Mouse (Mus musculus): Measurements from ENCODE around the gene Capzb.

Gene Capzb

GRCm38 (mm10) chr4:139268242-139268641 lies 75.5 kb downstream of the Capzb start:
- DNase-seq (ENCODE audit: low spot score): no peak

GRCm38 (mm10) chr4:139270168-139270567 lies 77.5 kb downstream of the Capzb start:
- no peak for DNase-seq (ENCODE audit: low spot score)

- no peak for DNase-seq (ENCODE audit: low spot score)
Measured at GRCm38 (mm10) chr4:139271562-139271961, 78.9 kb downstream of the Capzb start.

- no peak for DNase-seq (ENCODE audit: low spot score)
Measured at GRCm38 (mm10) chr4:139272951-139273680, 80.4 kb downstream of the Capzb start.

- DNase-seq (ENCODE audit: low spot score): no peak
Measured at GRCm38 (mm10) chr4:139274573-139274972, 81.9 kb downstream of the Capzb start.

GRCm38 (mm10) chr4:139276411-139276810 lies 83.7 kb downstream of the Capzb start:
- no peak for DNase-seq (ENCODE audit: low spot score)

- DNase-seq (ENCODE audit: low spot score): no peak
Measured at GRCm38 (mm10) chr4:139280530-139280929, 87.8 kb downstream of the Capzb start.

GRCm38 (mm10) chr4:139281791-139282345 lies 89.2 kb downstream of the Capzb start:
- no peak for DNase-seq (ENCODE audit: low spot score)

GRCm38 (mm10) chr4:139282955-139283417 lies 90.3 kb downstream of the Capzb start:
- DNase-seq (ENCODE audit: low spot score): no peak

GRCm38 (mm10) chr4:139284877-139285276 lies 92.2 kb downstream of the Capzb start:
- DNase-seq (ENCODE audit: low spot score): no peak

- no peak for DNase-seq (ENCODE audit: low spot score)
Measured at GRCm38 (mm10) chr4:139286234-139286633, 93.5 kb downstream of the Capzb start.

- DNase-seq (ENCODE audit: low spot score): peak; percentile 72
Measured at GRCm38 (mm10) chr4:139287122-139287863, 94.6 kb downstream of the Capzb start.

- peak; percentile 60 for DNase-seq (ENCODE audit: low spot score)
Measured at GRCm38 (mm10) chr4:139289017-139289416, 96.3 kb downstream of the Capzb start.

GRCm38 (mm10) chr4:139291099-139291498 lies 98.4 kb downstream of the Capzb start:
- no peak for DNase-seq (ENCODE audit: low spot score)

GRCm38 (mm10) chr4:139292038-139292437 lies 99.3 kb downstream of the Capzb start:
- DNase-seq (ENCODE audit: low spot score): no peak

GRCm38 (mm10) chr4:139297566-139297965 lies 104.9 kb downstream of the Capzb start:
- no peak for DNase-seq (ENCODE audit: low spot score)

GRCm38 (mm10) chr4:139298671-139299366 lies 106.1 kb downstream of the Capzb start:
- no peak for DNase-seq (ENCODE audit: low spot score)

- no peak for DNase-seq (ENCODE audit: low spot score)
Measured at GRCm38 (mm10) chr4:139301780-139302179, 109.1 kb downstream of the Capzb start.

GRCm38 (mm10) chr4:139302241-139302640 lies 109.5 kb downstream of the Capzb start:
- no peak for DNase-seq (ENCODE audit: low spot score)

- DNase-seq (ENCODE audit: low spot score): no peak
Measured at GRCm38 (mm10) chr4:139305521-139305920, 112.8 kb downstream of the Capzb start.

- DNase-seq (ENCODE audit: low spot score): no peak
Measured at GRCm38 (mm10) chr4:139307916-139308315, 115.2 kb downstream of the Capzb start.

GRCm38 (mm10) chr4:139309651-139310050 lies 117.0 kb downstream of the Capzb start:
- no peak for DNase-seq (ENCODE audit: low spot score)

All from testis, postnatal 14 days (tissue).